Mouse (Mus musculus) CH12.LX (cell line): ENCODE measurements around the gene Fbxo39.
A peak's percentile ranks its signal among the peaks of the same experiment; 100 is the strongest.

Experiments used
- BHLHE40 ChIP-seq: IDR thresholded peaks from 2 replicates; pipeline ENCODE4 v1.6.1; 2011; ENCODE audit warnings: mild to moderate bottlenecking, low read depth, low read length, improper control_type of control experiment
- CTCF ChIP-seq, 2 experiments: IDR thresholded peaks in 1 of 2; conservative IDR thresholded peaks in 1 of 2; 2 replicates each; pipeline ENCODE4 v1.5.1; 2011 to 2012; ENCODE audit warnings: low read depth in 2 of 2, low read length in 2 of 2, improper control_type of control experiment in 1 of 2, inconsistent platforms in 1 of 2, mild to moderate bottlenecking in 1 of 2, moderate library complexity in 1 of 2
- POLR2A ChIP-seq: IDR thresholded peaks from 2 replicates; pipeline ENCODE4 v1.6.1; 2011; ENCODE audit warnings: low read depth, mild to moderate bottlenecking, improper control_type of control experiment, low read length
- USF1 ChIP-seq: IDR thresholded peaks from 2 replicates; pipeline ENCODE4 v1.6.1; 2014; ENCODE audit warnings: low read depth, mild to moderate bottlenecking, inconsistent platforms, low read length, improper control_type of control experiment
- USF2 ChIP-seq: conservative IDR thresholded peaks from 2 replicates; pipeline ENCODE4 v1.6.1; 2011; ENCODE audit warnings: low read depth, low read length, improper control_type of control experiment

DNA sequence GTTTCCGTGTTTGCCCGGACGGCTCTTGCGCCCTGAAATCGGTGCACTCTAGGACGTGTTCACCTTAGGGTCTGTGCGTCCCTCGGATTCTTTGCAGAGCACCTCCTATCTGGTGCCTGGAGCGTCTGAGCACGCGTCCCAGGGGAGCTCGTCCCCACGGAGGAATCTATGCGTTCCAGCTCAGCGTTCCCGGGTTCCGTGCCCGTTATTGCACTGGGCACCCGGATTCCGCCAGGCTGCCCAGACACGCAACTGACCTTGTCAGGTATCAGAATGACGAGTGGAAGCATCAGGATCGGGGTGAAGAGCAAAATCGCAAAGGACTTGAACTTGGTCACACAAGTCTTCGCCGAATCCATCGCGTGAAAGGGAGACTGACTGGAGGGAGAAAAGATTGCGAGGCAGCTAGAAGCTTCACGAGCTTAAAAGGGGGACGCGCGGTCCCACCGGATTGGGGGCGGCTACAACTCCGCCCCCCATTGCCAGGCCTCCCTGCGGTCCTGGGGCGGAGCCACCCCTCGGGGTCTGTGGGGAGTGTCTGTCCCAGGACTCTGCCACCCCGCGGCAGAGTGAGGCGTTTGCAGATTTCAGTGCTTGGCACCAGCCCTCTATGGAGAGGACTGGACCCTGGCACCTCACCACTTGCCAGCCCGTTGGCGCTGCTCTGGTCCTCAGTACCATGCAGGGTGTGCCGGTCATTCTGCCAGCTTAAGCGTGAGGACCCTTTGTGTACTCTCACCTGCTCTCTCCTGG, 47.9 kb upstream of the Fbxo39 start:
- TF ChIP-seq USF2 (no peak), CTCF (conservative IDR thresholded peaks at IDR 0.05 in 1 of 2, IDR thresholded peaks at IDR 0.05 in 1 of 2; ENCODE audit: low read depth in 2 of 2, low read length in 2 of 2) (peak in 1 of 2 experiments; percentile 72; a peak in 2 of 4 replicates), USF1 (no peak), POLR2A (no peak), BHLHE40 (no peak)
